Mouse (Mus musculus) cerebral cortex, adult 2 months (tissue): ENCODE data around the gene Sos2.

Experiments
- WGBS: fragments of 180-500 bp; shearing (Covaris S2); methylation state at CpG from one replicate; pipeline ENCODE4 v1.1.7; 2018; 5-methylcytosine and 5-hydroxymethylcytosine counted together

Sos2 gene

GRCm38 (mm10) chr12:69674176-69674575 lies 7.5 kb downstream of the Sos2 start:
- WGBS: 65% methylated on average over 1 of the region's 1 CpGs

GRCm38 (mm10) chr12:69666721-69667120 lies 14.9 kb downstream of the Sos2 start:
- WGBS: 91% methylated on average over 5 of the region's 5 CpGs

DNA sequence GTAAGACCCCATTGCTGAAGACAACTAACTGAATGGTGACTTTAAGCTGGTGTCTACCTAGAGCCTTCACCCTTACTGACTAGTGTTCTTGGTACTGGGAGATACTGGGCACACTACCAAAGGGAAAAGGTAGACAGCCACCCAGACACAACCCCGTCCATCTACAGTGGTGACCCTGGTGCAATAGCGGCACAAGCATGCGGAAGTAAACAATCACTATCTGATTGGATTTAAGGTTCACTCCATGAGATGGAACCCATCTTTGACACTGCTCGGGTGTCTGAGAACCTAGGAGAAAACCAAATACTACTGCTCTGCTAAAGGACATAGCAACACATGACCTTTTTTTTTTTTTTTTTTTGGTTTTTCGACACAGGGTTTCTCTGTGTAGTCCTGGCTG lies 20.0 kb downstream of the Sos2 start:
- WGBS: 94% methylated on average over 5 of the region's 5 CpGs

DNA sequence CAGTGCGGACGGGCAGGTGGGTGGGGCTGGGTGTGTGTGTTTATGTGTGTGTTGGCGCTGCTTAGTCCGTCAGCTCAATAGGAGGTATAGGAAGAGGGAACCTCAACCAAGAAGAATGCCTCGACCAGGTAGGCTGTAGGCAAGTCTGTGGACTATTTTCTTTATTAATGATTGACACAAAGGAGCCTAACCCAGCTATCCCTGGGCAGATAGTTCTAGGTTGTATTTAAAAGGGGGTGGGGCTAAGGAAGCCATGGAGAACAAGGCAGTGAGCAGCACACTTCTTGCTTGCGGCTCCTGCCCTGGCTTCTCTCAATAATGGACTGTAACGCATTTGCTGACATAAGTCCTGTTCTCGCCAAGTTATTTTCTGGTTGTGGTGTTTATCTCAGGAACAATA lies 32.1 kb downstream of the Sos2 start:
- 86% methylated on average over 8 of the region's 8 CpGs for WGBS

DNA sequence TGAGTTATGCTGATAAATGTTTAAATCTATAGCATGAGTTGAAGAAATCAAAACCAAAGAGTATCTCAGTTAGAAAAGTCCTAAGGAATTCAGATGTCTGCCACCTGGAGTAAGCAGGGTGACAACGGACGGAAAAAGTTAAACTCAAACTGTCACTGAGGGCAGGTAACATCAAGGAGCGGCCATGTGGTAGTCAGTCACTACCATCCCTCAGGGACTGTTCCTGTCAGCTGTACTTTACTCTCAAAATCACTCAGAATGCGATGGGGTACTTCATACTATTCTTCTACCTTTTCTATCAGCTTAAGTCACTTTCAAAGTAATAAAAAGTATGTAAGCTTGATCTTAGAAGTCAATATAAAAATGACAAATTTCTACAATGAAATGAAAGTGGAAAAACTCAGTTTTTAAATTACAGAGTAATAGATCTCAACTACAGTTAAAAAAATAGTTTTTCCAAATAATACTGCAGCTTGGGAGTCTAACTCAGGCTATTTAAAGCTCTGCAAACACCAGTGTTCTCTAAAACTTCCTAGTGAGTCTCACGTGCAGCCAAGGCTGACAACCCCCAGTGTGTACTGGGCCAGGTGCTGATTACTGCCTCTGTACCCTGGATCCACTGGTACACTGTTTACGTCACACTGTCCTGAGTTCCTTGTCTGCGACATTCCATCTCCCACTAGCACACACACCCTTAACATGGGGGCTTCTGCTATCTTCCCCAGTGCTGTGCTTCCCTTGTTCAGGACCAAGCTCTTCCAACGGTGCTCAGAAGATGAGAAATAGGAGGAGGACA lies 35.6 kb downstream of the Sos2 start:
- WGBS: 79% methylated on average over 8 of the region's 8 CpGs

DNA sequence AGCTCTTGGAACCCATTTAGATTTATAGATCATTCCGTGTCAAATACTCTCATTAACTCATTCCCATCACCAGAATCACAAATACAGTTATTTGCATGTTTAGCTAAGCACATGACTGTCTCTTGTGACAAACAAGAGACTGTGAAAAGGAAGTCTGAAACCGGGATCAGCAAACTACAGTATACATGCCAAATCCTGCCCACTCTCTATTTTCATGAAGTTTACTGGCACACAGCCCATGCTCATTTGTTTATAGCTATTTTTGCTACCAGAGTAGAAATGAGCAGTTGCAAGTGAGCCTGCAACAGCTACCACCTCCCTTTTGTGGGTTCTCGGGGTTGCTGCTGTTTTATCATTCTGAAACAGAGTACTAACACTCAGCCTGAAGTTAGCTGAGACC lies 36.8 kb downstream of the Sos2 start:
- 29% methylated on average over 3 of the region's 3 CpGs for WGBS

- 97% methylated on average over 5 of the region's 5 CpGs for WGBS
Observed at GRCm38 (mm10) chr12:69642877-69643276, 38.8 kb downstream of the Sos2 start.

- 95% methylated on average over 3 of the region's 3 CpGs for WGBS
Observed at GRCm38 (mm10) chr12:69634761-69635160, 46.9 kb downstream of the Sos2 start.

DNA sequence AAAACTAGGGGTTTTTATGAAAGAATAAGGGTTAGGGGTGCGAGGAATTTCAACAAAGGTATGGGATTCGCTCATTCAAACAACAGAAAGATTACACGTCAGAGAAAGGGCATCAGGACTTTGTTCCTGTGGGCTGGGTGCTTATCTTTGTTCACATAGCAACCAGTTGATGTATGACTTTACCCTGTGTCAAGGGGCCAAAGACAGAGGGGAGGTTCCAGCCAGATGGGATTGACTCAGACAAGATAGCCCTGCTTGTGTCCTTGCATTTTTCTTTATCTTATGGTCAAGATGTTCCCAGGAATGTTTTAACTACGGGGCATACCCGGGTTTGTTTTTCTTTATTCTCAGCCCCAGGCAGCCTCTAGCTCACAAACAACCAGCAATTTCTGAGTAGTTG lies 63.1 kb downstream of the Sos2 start:
- WGBS: 93% methylated on average over 5 of the region's 5 CpGs

- 95% methylated on average over 2 of the region's 2 CpGs for WGBS
Observed at GRCm38 (mm10) chr12:69604367-69604766, 77.3 kb downstream of the Sos2 start.

GRCm38 (mm10) chr12:69597446-69597845 lies 84.2 kb downstream of the Sos2 start:
- WGBS: 76% methylated on average over 4 of the region's 4 CpGs

GRCm38 (mm10) chr12:69593130-69593529 lies 88.5 kb downstream of the Sos2 start:
- WGBS: 88% methylated on average over 5 of the region's 5 CpGs

DNA sequence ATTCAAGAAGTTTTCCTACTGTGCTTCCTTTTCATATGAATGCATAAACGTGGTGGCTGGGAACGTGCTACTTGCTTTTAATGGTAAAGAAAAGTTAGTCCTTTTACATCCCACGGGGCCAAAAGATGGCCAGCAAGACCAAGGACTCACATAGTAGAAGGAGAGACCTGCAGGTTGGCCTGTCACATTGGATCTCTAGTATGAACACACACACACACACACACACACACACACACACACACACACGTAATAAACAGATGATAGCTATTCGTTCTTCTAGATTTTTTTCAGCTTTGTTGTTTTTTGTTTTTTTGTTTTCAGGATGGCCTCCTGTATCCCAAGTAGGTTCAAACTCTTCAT lies 98.4 kb downstream of the Sos2 start:
- 24% methylated on average over 5 of the region's 5 CpGs for WGBS

GRCm38 (mm10) chr12:69582613-69583269 lies 98.9 kb downstream of the Sos2 start, which contains the start of gene Vcpkmt:
TSS of gene Vcpkmt (minus strand) at chr12:69583028.
- WGBS: under 1% methylated on average over 56 of the region's 56 CpGs

DNA sequence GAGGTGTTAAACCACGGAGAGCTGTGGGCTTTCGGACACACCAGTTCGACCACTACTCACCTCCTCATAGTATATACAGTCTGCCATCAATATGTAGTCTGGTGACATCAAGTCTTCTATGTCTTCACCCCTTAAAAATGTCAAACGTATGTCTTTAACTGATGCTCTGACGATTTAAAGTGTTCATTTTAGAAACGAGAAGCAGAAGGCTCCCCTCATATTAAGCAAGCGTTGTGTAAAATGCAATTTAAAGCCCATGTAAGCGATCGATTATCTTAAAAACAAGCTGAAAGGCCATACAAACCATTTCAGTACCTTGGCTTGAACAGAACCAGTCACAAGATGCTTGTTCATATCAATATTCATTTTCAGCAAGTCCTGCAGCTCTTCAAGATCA lies 99.4 kb downstream of the Sos2 start:
- WGBS: 16% methylated on average over 9 of the region's 9 CpGs

DNA sequence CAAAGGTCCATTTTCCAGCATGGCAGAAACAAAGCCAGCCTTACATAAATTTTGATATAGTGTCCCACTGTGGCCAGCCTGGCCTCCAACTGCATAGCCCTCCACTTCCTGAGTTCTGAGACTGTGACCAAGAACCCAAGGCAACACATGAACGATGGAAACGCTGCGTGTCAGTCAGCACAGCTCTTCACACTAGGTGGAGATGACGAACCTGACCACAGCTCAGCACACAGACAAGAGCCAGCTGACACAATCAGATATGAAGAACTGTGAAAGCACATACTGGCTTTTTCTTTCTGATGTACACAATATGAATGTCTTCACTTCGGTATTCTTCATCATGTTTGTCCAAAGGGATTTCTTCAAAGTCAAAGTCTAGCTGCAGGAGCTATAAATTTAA lies 102.0 kb downstream of the Sos2 start:
- WGBS: 85% methylated on average over 5 of the region's 5 CpGs

DNA sequence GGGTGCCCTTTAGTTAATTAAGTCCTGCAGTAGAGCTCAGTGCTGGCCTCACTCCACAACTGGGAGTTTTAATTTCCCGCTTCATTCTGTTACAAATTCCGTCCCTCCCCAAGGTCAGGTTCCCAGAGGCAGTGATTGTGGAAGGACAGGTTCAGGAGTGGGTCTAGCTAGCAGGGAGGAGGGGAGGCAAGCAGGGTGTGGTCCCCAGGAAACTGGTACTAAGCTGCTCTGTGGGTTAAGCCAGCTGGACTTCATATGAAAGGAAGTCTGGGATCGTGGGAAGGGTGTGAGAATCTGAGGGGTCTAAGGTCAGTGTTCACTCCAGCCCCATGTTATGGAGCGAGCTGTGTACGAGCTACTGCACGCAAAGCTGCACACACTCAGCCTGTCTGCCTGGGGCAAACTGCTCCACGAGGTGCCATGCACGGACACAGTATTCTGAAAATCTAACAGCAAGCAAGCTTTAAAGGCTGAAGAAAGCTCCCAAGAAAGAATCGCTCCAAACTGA lies 105.5 kb downstream of the Sos2 start:
- 75% methylated on average over 9 of the region's 9 CpGs for WGBS

GRCm38 (mm10) chr12:69573916-69574881 lies 107.5 kb downstream of the Sos2 start:
- 16% methylated on average over 17 of the region's 17 CpGs for WGBS

DNA sequence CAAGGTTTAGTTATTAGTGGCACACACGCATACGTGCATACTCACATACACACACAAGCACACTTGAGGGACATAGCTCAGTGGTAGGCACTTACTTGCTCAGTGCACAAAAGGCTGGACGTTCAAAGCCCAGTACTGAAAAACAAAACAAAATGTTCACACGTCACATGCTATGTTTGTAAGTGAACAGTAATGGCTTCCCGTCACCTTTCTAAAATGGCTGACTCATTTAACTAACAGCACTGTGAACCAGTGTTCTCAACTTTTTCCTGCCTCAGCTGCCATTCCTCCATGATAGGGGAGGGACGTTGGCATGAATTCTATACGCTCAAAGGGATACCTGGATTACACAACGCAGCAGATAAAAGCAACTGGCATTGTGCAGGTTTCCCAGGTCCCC lies 108.4 kb downstream of the Sos2 start:
- WGBS: 93% methylated on average over 8 of the region's 8 CpGs

DNA sequence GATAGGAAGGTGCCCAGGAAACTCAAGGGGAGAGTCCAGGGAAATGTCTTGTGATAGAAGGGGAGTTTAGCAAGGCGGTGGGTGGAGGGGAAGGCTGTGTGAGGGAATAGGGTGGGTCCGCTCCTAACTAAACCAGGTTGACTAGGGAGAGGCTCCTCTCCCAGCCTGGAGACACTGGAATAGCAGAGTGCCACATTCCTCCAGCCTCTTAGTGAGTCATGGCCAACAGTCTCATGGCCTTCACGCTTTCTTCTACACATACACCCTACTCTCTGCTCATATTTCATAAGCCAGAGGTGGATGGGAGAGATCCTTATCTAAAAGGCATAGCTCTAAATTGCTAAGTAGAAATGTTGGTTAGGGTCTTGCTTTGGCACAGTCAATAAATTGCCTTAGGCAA lies 111.7 kb downstream of the Sos2 start:
- WGBS: 91% methylated on average over 3 of the region's 3 CpGs

GRCm38 (mm10) chr12:69568266-69568665 lies 113.4 kb downstream of the Sos2 start:
- WGBS: 92% methylated on average over 3 of the region's 3 CpGs

GRCm38 (mm10) chr12:69561006-69561405 lies 120.6 kb downstream of the Sos2 start:
- WGBS: 93% methylated on average over 6 of the region's 6 CpGs
